Mouse (Mus musculus): ENCODE data around the gene Kbtbd12.

The Kbtbd12 gene

GRCm38 (mm10) chr6:88637611-88638301 is at the start of gene Kbtbd12:
Gene Kbtbd12, minus strand, starts transcription at chr6:88637950.
- DNase-seq (ENCODE audit: low spot score in 2 of 2): no peak

GRCm38 (mm10) chr6:88683380-88684053 is 45.8 kb upstream of the Kbtbd12 start:
- no peak for DNase-seq (ENCODE audit: low spot score in 2 of 2)

- no peak for DNase-seq (ENCODE audit: low spot score in 2 of 2)
These were observed 43.3 kb upstream of the Kbtbd12 start for GRCm38 (mm10) chr6:88681026-88681425.

GRCm38 (mm10) chr6:88677738-88678137 is 40.0 kb upstream of the Kbtbd12 start:
- DNase-seq (ENCODE audit: low spot score in 2 of 2): no peak

- DNase-seq (ENCODE audit: low spot score in 2 of 2): no peak
These were observed 39.3 kb upstream of the Kbtbd12 start for GRCm38 (mm10) chr6:88676753-88677736.

- no peak for DNase-seq (ENCODE audit: low spot score in 2 of 2)
These were observed 38.1 kb upstream of the Kbtbd12 start for GRCm38 (mm10) chr6:88675815-88676214.

- no peak for DNase-seq (ENCODE audit: low spot score in 2 of 2)
These were observed 24.5 kb upstream of the Kbtbd12 start for GRCm38 (mm10) chr6:88662284-88662683.

GRCm38 (mm10) chr6:88661696-88662095 is 23.9 kb upstream of the Kbtbd12 start:
- DNase-seq (ENCODE audit: low spot score in 2 of 2): no peak

- DNase-seq (ENCODE audit: low spot score in 2 of 2): no peak
These were observed 10.0 kb upstream of the Kbtbd12 start for GRCm38 (mm10) chr6:88647564-88648295.

- DNase-seq (ENCODE audit: low spot score in 2 of 2): no peak
These were observed 7.0 kb upstream of the Kbtbd12 start for GRCm38 (mm10) chr6:88644786-88645185.

- no peak for DNase-seq (ENCODE audit: low spot score in 2 of 2)
These were observed 3.7 kb upstream of the Kbtbd12 start for GRCm38 (mm10) chr6:88641346-88641920.

- no peak for DNase-seq (ENCODE audit: low spot score in 2 of 2)
These were observed 2.6 kb upstream of the Kbtbd12 start for GRCm38 (mm10) chr6:88640331-88640730.

- DNase-seq (ENCODE audit: low spot score in 2 of 2): no peak
These were observed 2.2 kb upstream of the Kbtbd12 start for GRCm38 (mm10) chr6:88639921-88640320.

GRCm38 (mm10) chr6:88639372-88639920 is 1.7 kb upstream of the Kbtbd12 start:
- no peak for DNase-seq (ENCODE audit: low spot score in 2 of 2)

- DNase-seq (ENCODE audit: low spot score in 2 of 2): no peak
These were observed 1.2 kb upstream of the Kbtbd12 start for GRCm38 (mm10) chr6:88638917-88639316.

GRCm38 (mm10) chr6:88635881-88636754 is 1.6 kb downstream of the Kbtbd12 start:
- no peak for DNase-seq (ENCODE audit: low spot score in 2 of 2)

GRCm38 (mm10) chr6:88631293-88631692 is 6.5 kb downstream of the Kbtbd12 start:
- no peak for DNase-seq (ENCODE audit: low spot score in 2 of 2)

GRCm38 (mm10) chr6:88630560-88630959 is 7.2 kb downstream of the Kbtbd12 start:
- peak in 1 of 2 experiments; percentile 16 for DNase-seq (ENCODE audit: low spot score in 2 of 2)

GRCm38 (mm10) chr6:88629821-88630220 is 7.9 kb downstream of the Kbtbd12 start:
- no peak for DNase-seq (ENCODE audit: low spot score in 2 of 2)

GRCm38 (mm10) chr6:88627317-88627811 is 10.4 kb downstream of the Kbtbd12 start:
- DNase-seq (ENCODE audit: low spot score in 2 of 2): peak; percentile 57 to 73
